Mouse (Mus musculus): Measurements from ENCODE around the gene Eif3l.

- no peak for TF ChIP-seq CTCF (IDR thresholded peaks at IDR 0.05 in 2 of 3, conservative IDR thresholded peaks at IDR 0.05 in 1 of 3; ENCODE audit: control insufficient read depth in 1 of 3, insufficient read depth in 1 of 3, low read depth in 2 of 3, low read length in 3 of 3, poor library complexity in 1 of 3, severe bottlenecking in 1 of 3)
- no peak for TF ChIP-seq EP300 (IDR thresholded peaks at IDR 0.05; ENCODE audit: low read depth in 1 of 2, low read length in 2 of 2)
- TF ChIP-seq ELF1 (IDR thresholded peaks at IDR 0.05; ENCODE audit: low read depth, low read length), result no peak
- TF ChIP-seq UBTF (IDR thresholded peaks at IDR 0.05; ENCODE audit: borderline replicate concordance, insufficient read depth, low read depth, low read length), result no peak
- TF ChIP-seq RAD21 (IDR thresholded peaks at IDR 0.05; ENCODE audit: low read depth, low read length), result no peak
Measured at GRCm38 (mm10) chr15:79065086-79065770, 9.8 kb upstream of the Eif3l start.
